Mouse (Mus musculus) midbrain, embryonic 11.5 days (tissue): Measurements from ENCODE around the gene Nlrc5. TPM values are rescaled to one million over a fixed set of nuclear protein-coding genes. Genes with fewer than 3 reads are reported as not detected.

Experiments used
- ATAC-seq: fragments of 200-750 bp; cut with Nextera tagmentation; 2 replicates; pipeline ENCODE4 v1.8.0; 2017; ENCODE audit warnings: moderate TSS enrichment, moderate library complexity; ENCODE audit not compliant: low FRiP score
- DNase-seq: peaks from one replicate; pipeline ENCODE4 v3.0.0; 2015; ENCODE audit warnings: low spot score; ENCODE audit errors: missing footprints
- H3K27ac ChIP-seq: fragments of 300-500 bp; sonication (generic); 2 replicates; pipeline ENCODE4 v1.5.1; 2014; ENCODE audit warnings: low read depth, low read length
- H3K27me3 ChIP-seq: fragments of 300-500 bp; sonication (generic); 2 replicates; pipeline ENCODE4 v1.6.1; 2014; ENCODE audit warnings: mild to moderate bottlenecking, low read length, moderate library complexity, mixed read lengths; ENCODE audit not compliant: control insufficient read depth, insufficient read depth
- H3K36me3 ChIP-seq: fragments of 300-500 bp; sonication (generic); 2 replicates; pipeline ENCODE4 v1.6.1; 2014; ENCODE audit warnings: mild to moderate bottlenecking, low read length, moderate library complexity, mixed read lengths; ENCODE audit not compliant: control insufficient read depth, insufficient read depth
- H3K4me1 ChIP-seq: fragments of 300-500 bp; sonication (generic); 2 replicates; pipeline ENCODE4 v1.6.1; 2014; ENCODE audit warnings: low read length; ENCODE audit not compliant: control insufficient read depth, insufficient read depth
- H3K4me2 ChIP-seq: fragments of 300-500 bp; sonication (generic); 2 replicates; pipeline ENCODE4 v1.6.1; 2014; ENCODE audit warnings: mild to moderate bottlenecking, moderate library complexity
- H3K4me3 ChIP-seq: fragments of 300-500 bp; sonication (generic); 2 replicates; pipeline ENCODE4 v1.5.1; 2014; ENCODE audit warnings: low read depth, low read length
- H3K9ac ChIP-seq: fragments of 300-500 bp; sonication (generic); 2 replicates; pipeline ENCODE4 v1.6.1; 2014; ENCODE audit warnings: low read length
- H3K9me3 ChIP-seq: fragments of 300-500 bp; sonication (generic); 2 replicates; pipeline ENCODE4 v1.6.1; 2016; ENCODE audit warnings: low read length; ENCODE audit not compliant: control insufficient read depth
- WGBS: fragments of 180-500 bp; shearing (Covaris S2); extraction: QIAGEN DNeasy Blood & Tissue Kit; methylation state at CpG from one replicate; pipeline ENCODE4 v1.1.7; 2014; 5-methylcytosine and 5-hydroxymethylcytosine counted together
- polyA plus RNA-seq: library from polyadenylated mRNA; unstranded; fragments of >200 nt; fragmentation: Nextera tagmentation; extraction: Ambion mirVana; gene quantifications from 2 replicates; pipeline ENCODE4 v1.2.1, GENCODE M21; 2014

Gene Nlrc5
- polyA plus RNA-seq, 1 experiment from 2014 or later, result not detected

DNA sequence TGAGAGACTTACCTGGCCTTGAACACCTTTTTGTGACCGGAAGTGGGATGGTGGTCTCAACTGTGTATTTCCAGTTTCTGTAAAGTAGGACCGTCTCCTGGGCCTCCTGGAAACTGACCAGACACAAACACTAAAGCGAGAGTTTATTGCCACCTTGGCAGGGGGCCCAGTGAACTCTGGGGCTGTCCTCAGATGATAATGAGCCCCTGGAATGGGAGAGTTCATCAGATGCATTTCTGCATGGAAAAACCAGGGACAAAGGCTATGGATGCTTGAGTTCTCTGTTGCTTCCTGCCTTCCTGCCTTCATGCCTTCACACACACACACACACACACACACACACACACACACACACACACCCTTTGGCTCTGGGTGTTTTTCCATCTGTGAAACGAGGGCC is 100.5 kb downstream of the Nlrc5 start:
- no peak overlapping the region for H3K9ac ChIP-seq
- H3K9me3 ChIP-seq, result no peaks in the 10 kb centered on the region
- DNase-seq (no peak), ATAC-seq (no peak)
- no peak overlapping the region for H3K27ac ChIP-seq
- H3K36me3 ChIP-seq, result no peaks in the 10 kb centered on the region
- H3K4me3 ChIP-seq, result no peak overlapping the region
- peaks cover 14% of the 10 kb centered on the region for H3K4me1 ChIP-seq
- WGBS, result 58% methylated on average over 4 of the region's 4 CpGs
- peaks cover 15% of the 10 kb centered on the region for H3K27me3 ChIP-seq
- H3K4me2 ChIP-seq, result no peak overlapping the region

- no peaks in the 10 kb centered on the region for H3K36me3 ChIP-seq
- no peak overlapping the region for H3K9ac ChIP-seq
- H3K9me3 ChIP-seq, result no peaks in the 10 kb centered on the region
- no peak overlapping the region for H3K4me3 ChIP-seq
- WGBS, result 80% methylated on average over 7 of the region's 7 CpGs
- H3K4me1 ChIP-seq, result peaks cover 17% of the 10 kb centered on the region
- H3K27ac ChIP-seq, result no peak overlapping the region
- no peak for ATAC-seq
- peaks cover 15% of the 10 kb centered on the region for H3K27me3 ChIP-seq
- no peak overlapping the region for H3K4me2 ChIP-seq
- no peak for DNase-seq
Observed at GRCm38 (mm10) chr8:94535631-94536030, 101.5 kb downstream of the Nlrc5 start.

GRCm38 (mm10) chr8:94537456-94537855 is 103.3 kb downstream of the Nlrc5 start:
- 88% methylated on average over 2 of the region's 2 CpGs for WGBS
- Histone ChIP-seq H3K27me3 (peaks cover 15% of the 10 kb centered on the region), H3K4me1 (peaks cover 14% of the 10 kb centered on the region), H3K9ac (no peak overlapping the region), H3K36me3 (no peaks in the 10 kb centered on the region), H3K27ac (no peak overlapping the region), H3K4me3 (no peak overlapping the region), H3K4me2 (no peak overlapping the region), H3K9me3 (no peaks in the 10 kb centered on the region)
- no peak for DNase-seq
- ATAC-seq, result no peak

GRCm38 (mm10) chr8:94540025-94540424 is 105.9 kb downstream of the Nlrc5 start:
- H3K9ac ChIP-seq, result no peak overlapping the region
- peaks cover 5% of the 10 kb centered on the region; the same call in 1 of the 2 replicates for H3K4me1 ChIP-seq
- ATAC-seq, result no peak
- no peaks in the 10 kb centered on the region for H3K36me3 ChIP-seq
- no peak overlapping the region for H3K4me3 ChIP-seq
- peaks cover under 1% of the 10 kb centered on the region; the same call in 1 of the 2 replicates for H3K27me3 ChIP-seq
- 85% methylated on average over 2 of the region's 2 CpGs for WGBS
- H3K27ac ChIP-seq, result no peak overlapping the region
- H3K4me2 ChIP-seq, result no peak overlapping the region
- H3K9me3 ChIP-seq, result no peaks in the 10 kb centered on the region
- DNase-seq, result no peak

DNA sequence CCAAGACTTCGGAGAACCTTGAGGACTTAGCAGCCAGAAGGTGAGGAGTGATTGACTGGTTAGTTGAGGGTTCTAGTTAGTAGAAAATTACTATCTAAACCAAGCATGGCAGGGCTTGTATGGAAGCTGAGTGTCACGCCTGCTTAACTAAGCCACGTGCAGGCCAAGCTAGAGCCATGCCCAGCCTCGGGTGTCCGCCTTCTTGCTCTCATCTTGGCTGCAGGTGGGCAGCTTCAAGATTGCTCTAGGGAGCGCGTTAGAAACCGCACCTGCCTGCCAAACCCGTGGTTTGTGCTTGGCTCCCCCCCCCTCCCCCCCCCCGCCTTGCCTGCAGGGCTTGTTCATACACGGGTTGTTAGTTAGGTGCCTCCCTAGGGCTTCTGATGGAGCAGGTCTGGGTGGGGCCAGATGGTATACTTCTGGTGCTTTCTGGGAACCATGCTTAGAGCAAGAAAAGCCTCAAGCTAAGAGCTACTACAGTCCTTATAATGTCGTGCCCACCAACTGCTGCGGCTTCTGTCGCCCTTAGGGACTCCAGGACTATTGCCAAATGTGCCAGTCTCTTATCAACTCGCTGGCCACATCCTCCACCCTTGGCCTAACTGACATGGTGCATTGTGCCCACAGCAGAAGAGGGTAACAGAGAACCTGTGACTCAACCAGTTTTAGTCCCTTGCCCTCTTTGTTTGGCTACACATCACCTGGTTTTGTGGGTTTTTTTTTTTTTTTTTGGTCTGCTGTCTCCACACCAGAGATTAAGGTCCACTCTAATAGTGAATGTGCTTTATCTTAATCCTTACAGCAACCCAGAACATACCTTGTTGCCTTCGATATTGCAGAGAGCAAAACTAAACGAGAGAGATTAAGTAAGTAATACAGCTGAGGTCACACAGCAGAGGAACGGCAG is 107.0 kb downstream of the Nlrc5 start:
- Histone ChIP-seq H3K27ac (no peak overlapping the region), H3K4me2 (no peak overlapping the region), H3K9me3 (no peaks in the 10 kb centered on the region), H3K4me1 (peaks cover 4% of the 10 kb centered on the region; the same call in 1 of the 2 replicates), H3K36me3 (no peaks in the 10 kb centered on the region), H3K9ac (no peak overlapping the region), H3K4me3 (no peak overlapping the region), H3K27me3 (no peaks in the 10 kb centered on the region)
- WGBS, result 83% methylated on average over 18 of the region's 18 CpGs
- DNase-seq (no peak), ATAC-seq (no peak)

DNA sequence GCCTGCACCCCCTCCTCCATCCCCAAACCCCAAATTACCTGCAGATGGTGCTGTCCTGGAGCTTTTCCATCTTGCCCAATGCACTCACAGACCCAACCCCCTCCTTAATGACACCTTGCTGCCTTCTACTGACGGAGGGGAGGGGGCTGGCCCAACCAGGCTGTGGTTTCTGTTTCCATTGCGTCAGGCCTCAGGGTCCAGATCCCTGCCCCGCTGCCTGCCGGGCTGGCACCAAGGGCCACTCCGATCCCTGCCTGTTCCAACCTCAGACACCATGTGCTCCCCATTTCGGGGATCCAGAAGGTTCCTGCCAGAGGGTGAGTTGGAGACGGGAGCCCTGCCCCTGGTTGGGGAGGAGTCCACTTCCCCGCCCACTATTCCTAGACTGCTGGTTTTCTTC is 109.8 kb downstream of the Nlrc5 start:
- Histone ChIP-seq H3K4me3 (no peak overlapping the region), H3K9me3 (no peaks in the 10 kb centered on the region), H3K9ac (no peak overlapping the region), H3K27me3 (no peaks in the 10 kb centered on the region), H3K4me1 (peaks cover 4% of the 10 kb centered on the region; the same call in 1 of the 2 replicates), H3K36me3 (no peaks in the 10 kb centered on the region), H3K4me2 (no peak overlapping the region), H3K27ac (no peak overlapping the region)
- DNase-seq (no peak), ATAC-seq (no peak)
- 82% methylated on average over 8 of the region's 8 CpGs for WGBS

- no peak for DNase-seq
- 59% methylated on average over 5 of the region's 5 CpGs for whole genome bisulfite sequencing
- peaks cover 30% of the 10 kb centered on the region for H3K4me1 ChIP-seq
Observed at GRCm38 (mm10) chr8:94549041-94549440, 114.9 kb downstream of the Nlrc5 start.

GRCm38 (mm10) chr8:94549482-94549881 is 115.3 kb downstream of the Nlrc5 start:
- DNase-seq (no peak), ATAC-seq (no peak)
- Histone ChIP-seq H3K36me3 (no peaks in the 10 kb centered on the region), H3K4me2 (no peak overlapping the region), H3K27ac (no peak overlapping the region), H3K4me3 (no peak overlapping the region), H3K4me1 (peaks cover 30% of the 10 kb centered on the region), H3K27me3 (peaks cover 3% of the 10 kb centered on the region; the same call in 1 of the 2 replicates), H3K9ac (no peak overlapping the region), H3K9me3 (no peaks in the 10 kb centered on the region)
- 35% methylated on average over 5 of the region's 5 CpGs for WGBS

More at GRCm38 (mm10) chr8:94549041-94549440, 114.9 kb downstream of the Nlrc5 start:
- Histone ChIP-seq H3K27ac (no peak overlapping the region), H3K4me2 (no peak overlapping the region), H3K9ac (0 out of 2 replicates have a peak overlapping the region, but pooled peaks have one; percentile 39), H3K36me3 (no peaks in the 10 kb centered on the region), H3K4me3 (no peak overlapping the region), H3K27me3 (peaks cover 3% of the 10 kb centered on the region; the same call in 1 of the 2 replicates), H3K9me3 (no peaks in the 10 kb centered on the region)
- no peak for ATAC-seq

GRCm38 (mm10) chr8:94549998-94550397 is 115.8 kb downstream of the Nlrc5 start:
- H3K36me3 ChIP-seq, result no peaks in the 10 kb centered on the region
- H3K27ac ChIP-seq, result no peak overlapping the region
- H3K4me2 ChIP-seq, result no peak overlapping the region
- ATAC-seq (no peak), DNase-seq (no peak)
- 86% methylated on average over 5 of the region's 5 CpGs for WGBS
- no peak overlapping the region for H3K9ac ChIP-seq
- no peak overlapping the region for H3K4me3 ChIP-seq
- no peaks in the 10 kb centered on the region for H3K9me3 ChIP-seq
- H3K27me3 ChIP-seq, result peaks cover 3% of the 10 kb centered on the region; the same call in 1 of the 2 replicates
- H3K4me1 ChIP-seq, result peaks cover 30% of the 10 kb centered on the region
